Mouse (Mus musculus): ENCODE results near the gene Tra2b.
"Not testable (repeated sequence)": the region's sequence is repeated elsewhere in the genome, so short reads cannot be mapped to it uniquely, and the experiment has no call there.

Gene Tra2b

GRCm38 (mm10) chr16:22241376-22242238, 24.2 kb downstream of the Tra2b start:
- DNase-seq = no peak

GRCm38 (mm10) chr16:22240856-22241255, 24.9 kb downstream of the Tra2b start:
- DNase-seq = no peak

DNA sequence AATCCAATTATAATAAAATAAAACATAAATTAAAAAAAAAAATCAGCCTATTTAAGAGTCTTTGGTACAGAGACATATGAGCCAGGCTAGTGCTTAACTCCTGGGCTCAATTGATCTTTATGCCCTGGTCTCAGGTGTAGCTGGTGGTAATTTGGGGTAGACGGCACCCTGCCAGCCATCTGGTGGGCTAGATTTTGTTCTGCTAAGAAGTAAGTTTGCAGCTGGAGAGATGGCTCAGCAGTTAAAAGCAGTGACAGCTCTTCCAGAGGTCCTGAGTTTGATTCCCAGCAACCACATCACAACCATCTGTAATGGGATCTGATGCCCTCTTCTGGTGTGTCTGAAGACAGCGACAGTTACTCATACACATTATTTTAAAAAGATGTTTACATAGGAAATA, 25.8 kb downstream of the Tra2b start:
- DNase-seq = no peak

DNA sequence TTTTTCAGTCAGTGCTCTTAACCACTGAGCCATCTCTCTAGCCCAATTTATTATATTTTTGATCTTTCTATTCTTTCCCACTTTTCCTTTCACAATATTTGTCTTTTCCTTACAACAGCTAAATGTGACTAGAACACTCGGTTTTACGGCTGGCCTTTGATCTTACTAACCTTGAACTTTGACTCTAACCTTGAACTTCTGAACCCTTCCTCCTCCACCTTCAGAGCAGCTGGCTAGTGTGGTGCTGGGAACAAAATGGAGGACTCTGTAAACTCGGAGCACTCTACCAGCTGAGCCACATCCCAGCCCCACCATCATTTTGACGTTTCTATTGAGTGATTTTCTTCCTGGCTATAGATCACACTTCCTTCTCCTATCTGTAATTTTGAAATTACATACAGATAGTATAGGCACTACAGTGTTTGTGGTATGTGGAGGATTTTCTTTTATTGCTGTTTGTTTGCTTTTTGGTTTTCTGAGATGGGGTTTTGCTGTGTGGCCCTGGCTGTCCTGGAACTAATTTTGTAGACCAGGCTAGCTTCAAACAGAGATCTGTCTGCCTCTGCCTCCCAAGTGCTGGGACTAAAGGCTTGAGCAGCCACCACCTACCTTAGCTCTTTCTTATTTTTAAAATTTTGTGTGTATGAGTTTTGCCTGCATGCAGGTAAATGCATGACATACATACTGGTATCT, 26.7 kb downstream of the Tra2b start:
- DNase-seq = no peak

GRCm38 (mm10) chr16:22238402-22238801, 27.4 kb downstream of the Tra2b start:
- DNase-seq = not testable (repeated sequence)

DNA sequence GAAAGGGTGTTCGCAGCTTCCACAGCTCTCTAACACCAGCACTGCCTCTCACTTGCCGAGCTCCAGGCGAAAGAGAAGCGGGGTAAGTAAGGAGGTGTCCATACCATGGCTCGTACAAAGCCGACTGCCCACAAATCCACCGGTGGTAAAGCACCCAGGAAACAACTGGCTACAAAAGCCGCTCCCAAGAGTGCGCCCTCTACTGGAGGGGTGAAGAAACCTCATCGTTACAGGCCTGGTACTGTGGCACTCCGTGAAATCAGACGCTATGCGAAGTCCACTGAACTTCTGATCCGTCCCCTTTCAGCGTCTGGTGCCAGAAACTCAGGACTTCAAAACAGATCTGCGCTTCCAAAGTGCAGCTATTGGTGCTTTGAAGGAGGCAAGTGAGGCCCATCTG, 29.0 kb downstream of the Tra2b start:
- no peak for DNase-seq

GRCm38 (mm10) chr16:22234535-22234934, 31.3 kb downstream of the Tra2b start:
- no peak for DNase-seq

DNA sequence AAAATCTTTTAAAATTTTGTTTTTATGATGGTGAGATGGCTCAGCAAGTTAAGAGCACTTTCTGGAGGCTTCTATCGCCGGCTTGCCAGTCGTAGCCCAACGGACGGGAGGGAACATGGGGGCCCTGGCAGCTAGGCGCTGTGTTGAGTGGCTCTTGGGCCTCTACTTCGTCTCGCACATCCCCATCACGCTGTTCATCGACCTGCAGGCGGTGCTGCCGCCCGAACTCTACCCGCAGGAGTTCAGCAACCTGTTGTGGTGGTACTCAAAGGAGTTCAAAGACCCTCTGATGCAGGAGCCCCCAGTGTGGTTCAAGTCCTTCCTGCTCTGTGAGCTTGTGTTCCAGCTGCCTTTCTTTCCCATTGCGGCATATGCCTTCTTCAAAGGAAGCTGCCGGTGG, 35.5 kb downstream of the Tra2b start:
- not testable (repeated sequence) for DNase-seq

- DNase-seq = no peak
These were observed 62.3 kb downstream of the Tra2b start for GRCm38 (mm10) chr16:22203501-22203900.

DNA sequence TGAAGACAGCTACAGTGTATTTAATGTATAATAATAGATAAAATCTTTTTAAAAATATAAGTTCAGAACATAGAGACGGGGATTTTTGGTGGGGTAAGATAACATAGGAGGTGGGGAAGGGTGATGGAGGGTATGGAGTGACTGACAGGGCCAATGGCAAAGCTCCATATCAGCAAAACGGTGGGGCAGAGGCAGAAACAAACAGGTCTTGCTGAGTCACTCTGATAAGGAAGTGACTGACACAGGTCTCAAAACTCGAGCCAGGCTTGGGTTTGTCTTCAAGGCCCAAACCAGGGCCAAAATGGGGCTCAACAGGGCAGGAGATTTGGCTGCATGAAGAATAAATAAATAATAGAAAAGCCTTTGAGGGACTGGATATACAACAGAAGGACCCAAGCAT, 63.9 kb downstream of the Tra2b start:
- DNase-seq = no peak

GRCm38 (mm10) chr16:22200476-22200875, 65.3 kb downstream of the Tra2b start:
- DNase-seq = no peak

Measured in cerebellum, adult 18-20 months (tissue).